ENCODE assay signal across 8 mouse cellular contexts in the genomic region with DNA sequence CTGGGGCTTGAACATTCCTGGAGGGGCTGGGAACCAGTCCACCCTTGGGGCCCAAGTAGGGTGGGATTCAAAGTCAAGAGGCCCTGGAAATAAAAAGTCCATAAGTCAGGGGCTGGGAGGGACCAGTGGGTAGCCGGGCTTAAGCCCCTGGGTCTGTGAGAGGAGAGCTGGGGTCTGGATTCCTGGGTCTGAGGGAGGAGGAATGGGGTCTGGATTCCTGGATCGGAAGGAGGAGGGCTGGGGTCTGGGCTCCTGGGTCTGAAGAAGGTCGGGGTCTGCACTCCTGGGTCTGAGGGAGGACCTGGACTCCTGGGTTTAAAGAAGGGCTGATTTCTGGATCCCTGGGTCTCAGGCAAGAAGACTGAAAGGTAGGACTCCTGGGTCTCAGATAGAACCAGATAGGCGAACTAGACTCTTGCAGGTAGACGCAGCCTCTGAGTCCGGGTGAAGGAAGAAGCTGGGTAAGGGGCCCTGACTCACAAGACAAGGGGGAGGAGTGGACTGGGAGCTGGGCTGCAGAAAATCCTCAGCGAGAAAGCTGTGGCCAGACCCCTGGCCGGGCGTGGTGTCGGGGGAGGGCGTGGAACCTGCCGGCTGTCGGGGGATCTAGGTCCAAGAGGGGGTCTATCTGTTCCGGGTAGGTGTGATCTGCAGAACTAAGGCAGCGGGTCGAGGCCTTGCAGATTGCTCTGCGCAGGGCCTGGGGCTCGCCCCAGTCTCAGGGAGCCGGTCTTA. TPM values are rescaled to one million over a fixed set of nuclear protein-coding genes. Genes with fewer than 3 reads are reported as not detected.
DNase-seq lines count a peak whose midpoint lies in the region; ATAC-seq and TF ChIP-seq lines count a peak whose summit lies in the region.

No protein-coding gene starts in this region.

- peak; percentile 58 for ATAC-seq in forebrain, postnatal 0 days
- ATAC-seq in liver, embryonic 14.5 days (ENCODE audit: insufficient read depth): no peak; the same call in 1 of the 2 replicates

- TF ChIP-seq EP300 in CH12.LX (IDR thresholded peaks at IDR 0.05; ENCODE audit: low read length): no peak
- TF ChIP-seq EP300 in liver, embryonic 14.5 days (IDR thresholded peaks at IDR 0.05; ENCODE audit: low read depth): no peak

- peak overlapping the region; percentile 90 for H3K27ac ChIP-seq in gastrocnemius, adult 2 months
- H3K27ac ChIP-seq in CH12.LX (ENCODE audit: insufficient read depth, low read depth): no peak overlapping the region
- peak overlapping the region; percentile 81 for H3K27ac ChIP-seq in forebrain, postnatal 0 days (ENCODE audit: low read depth, low read length)
- no peak overlapping the region for H3K27ac ChIP-seq in liver, embryonic 14.5 days

- H3K36me3 ChIP-seq in CH12.LX (replicated peaks in 1 of 2; ENCODE audit: control insufficient read depth in 1 of 2, insufficient read depth in 1 of 2, low read length in 1 of 2): peaks cover 11 to 23% of the 10 kb centered on the region in 2 experiments
- H3K36me3 ChIP-seq in forebrain, postnatal 0 days (ENCODE audit: insufficient read depth): peaks cover 20% of the 10 kb centered on the region
- no peaks in the 10 kb centered on the region for H3K36me3 ChIP-seq in liver, embryonic 14.5 days (replicated peaks; ENCODE audit: control insufficient read depth, insufficient read depth, low read depth)

- in situ Hi-C loops in CH12.LX (cut with MboI; ENCODE audit: low pct_ligation_motif_present, low pct_unique_long_range_greater_than_20kb, low sequenced_read_pairs): no loop called here

- dilution Hi-C loops in CH12.LX (cut with MboI; ENCODE audit: extremely low pct_ligation_motif_present, extremely low pct_unique_long_range_greater_than_20kb, low sequenced_read_pairs): no loop called here

- intact Hi-C loops in gastrocnemius, adult 2 months (cut with DNase I): no loop called here
- intact Hi-C loops in left cerebral cortex, postnatal 4 days (cut with DNase I): no loop called here

- 5% methylated on average over 19 of the region's 19 CpGs for WGBS in forebrain, postnatal 0 days
- WGBS in liver, embryonic 14.5 days (ENCODE audit: insufficient replicate concordance): 6% methylated on average over 19 of the region's 19 CpGs

- H3K27me3 ChIP-seq in CH12.LX (replicated peaks): no peaks in the 10 kb centered on the region
- no peaks in the 10 kb centered on the region for H3K27me3 ChIP-seq in forebrain, postnatal 0 days (ENCODE audit: insufficient read depth, low read length)
- peaks cover 20% of the 10 kb centered on the region for H3K27me3 ChIP-seq in liver, embryonic 14.5 days (ENCODE audit: control insufficient read depth, insufficient read depth, low read length)

- peaks cover 0 to 13% of the 10 kb centered on the region in 2 experiments; a peak in 2 of 4 replicates for H3K4me1 ChIP-seq in CH12.LX (ENCODE audit: control insufficient read depth in 1 of 2, insufficient read depth in 2 of 2)
- H3K4me1 ChIP-seq in forebrain, postnatal 0 days (ENCODE audit: insufficient read depth): peaks cover 16% of the 10 kb centered on the region; the same call in 1 of the 2 replicates
- H3K4me1 ChIP-seq in liver, embryonic 14.5 days (replicated peaks; ENCODE audit: control insufficient read depth in 2 of 2, insufficient read depth in 2 of 2, low read length in 1 of 2): no peaks in the 10 kb centered on the region

- peaks cover 16% of the 10 kb centered on the region for H3K9me3 ChIP-seq in CH12.LX (replicated peaks; ENCODE audit: low read length)
- H3K9me3 ChIP-seq in forebrain, postnatal 0 days (ENCODE audit: low read length): no peaks in the 10 kb centered on the region
- H3K9me3 ChIP-seq in liver, embryonic 14.5 days (ENCODE audit: control insufficient read depth, low read length): no peaks in the 10 kb centered on the region

- H3K9ac ChIP-seq in CH12.LX (ENCODE audit: insufficient read depth, low read depth): peak overlapping the region; percentile 91
- H3K9ac ChIP-seq in forebrain, postnatal 0 days: peak overlapping the region; percentile 88
- 0 out of 2 replicates have a peak overlapping the region, but pooled peaks have one; percentile 20 for H3K9ac ChIP-seq in liver, embryonic 14.5 days (replicated peaks)

- H3K79me2 ChIP-seq in CH12.LX (replicated peaks; ENCODE audit: control insufficient read depth, extremely low read depth, insufficient read depth, poor library complexity, severe bottlenecking): no peaks in the 10 kb centered on the region

- no peak for TF ChIP-seq CTCF in gastrocnemius, adult 2 months (IDR thresholded peaks at IDR 0.05)
- no peak for TF ChIP-seq CTCF in CH12.LX (conservative IDR thresholded peaks at IDR 0.05 in 1 of 2, IDR thresholded peaks at IDR 0.05 in 1 of 2; ENCODE audit: low read depth in 2 of 2, low read length in 2 of 2)
- no peak for TF ChIP-seq CTCF in forebrain, postnatal 0 days (IDR thresholded peaks at IDR 0.05; ENCODE audit: low read depth)
- TF ChIP-seq CTCF in liver, embryonic 14.5 days (IDR thresholded peaks at IDR 0.05; ENCODE audit: low read depth): no peak

- H3K4me3 ChIP-seq in gastrocnemius, adult 2 months: peak overlapping the region; percentile 91
- peak overlapping the region; percentile 74 to 77 (median 75) for H3K4me3 ChIP-seq in CH12.LX (replicated peaks in 1 of 3; ENCODE audit: low read depth in 2 of 3, low read length in 2 of 3, poor library complexity in 1 of 3)
- peak overlapping the region; percentile 83 for H3K4me3 ChIP-seq in forebrain, postnatal 0 days (ENCODE audit: low read depth, low read length)
- peak overlapping the region; percentile 54 to 55 for H3K4me3 ChIP-seq in liver, embryonic 14.5 days (ENCODE audit: insufficient read depth in 1 of 2, low read depth in 2 of 2, low read length in 2 of 2)

- no peak for TF ChIP-seq POLR2A in CH12.LX (IDR thresholded peaks at IDR 0.05; ENCODE audit: low read depth, low read length)

- peak overlapping the region; percentile 73 for H3K4me2 ChIP-seq in CH12.LX (ENCODE audit: insufficient read depth, low read depth, poor library complexity, severe bottlenecking)
- peak overlapping the region; percentile 52 for H3K4me2 ChIP-seq in forebrain, postnatal 0 days (ENCODE audit: low read depth)
- peak overlapping the region; percentile 54 for H3K4me2 ChIP-seq in liver, embryonic 14.5 days (ENCODE audit: low read depth)

- TF ChIP-seq RAD21 in CH12.LX (IDR thresholded peaks at IDR 0.05; ENCODE audit: low read depth, low read length): no peak

- DNase-seq in gastrocnemius, adult 2 months: no peak
- no peak for DNase-seq in gastrocnemius, adult 18-20 months (ENCODE audit: low spot score)
- no peak for DNase-seq in CH12.LX (ENCODE audit: extremely low read depth)
- no peak for DNase-seq in forebrain, postnatal 0 days
- DNase-seq in liver, embryonic 14.5 days (ENCODE audit: low read depth in 3 of 3, low spot score in 3 of 3): no peak
- no peak for DNase-seq in ovary, postnatal 36 days (ENCODE audit: low spot score)
- DNase-seq in left cerebral cortex, postnatal 4 days: no peak
- DNase-seq in gastrocnemius, postnatal 10 days: no peak

RNA-seq across cellular contexts. Expression of a gene that starts 0.5 kb away (rescaled TPM):
- 1 to 10 TPM; 8.8 to 9.5 TPM for total RNA-seq in gastrocnemius, adult 2 months (2021)
- 10 to 100 TPM in 1 of 2 experiments, 1 to 10 TPM in 1; 8.7 to 13.9 TPM for total RNA-seq in gastrocnemius, adult 18-20 months (2021)
- 2.8 and 3.4 TPM in 2 replicates for total RNA-seq in CH12.LX (2012; rRNA removed)
- 1.0 and 1.1 TPM in 2 replicates for total RNA-seq in CH12.LX (2014; rRNA removed)
- 8.5 and 11.3 TPM in 2 replicates for polyA plus RNA-seq in CH12.LX (2012; ENCODE audit: insufficient read length, low read depth)
- 34.6 and 34.7 TPM in 2 replicates for total RNA-seq in forebrain, postnatal 0 days (2014; rRNA removed)
- polyA plus RNA-seq in forebrain, postnatal 0 days (2015; fragmentation: Nextera tagmentation; extraction: Ambion mirVana): 36.7 and 42.6 TPM in 2 replicates
- polyA plus RNA-seq in liver, embryonic 14.5 days (2012; rRNA removed): 6.7 and 11.2 TPM in 2 replicates
- polyA plus RNA-seq in liver, embryonic 14.5 days (2014; fragmentation: Nextera tagmentation; extraction: Ambion mirVana): 2.8 and 4.0 TPM in 2 replicates
- total RNA-seq in left cerebral cortex, postnatal 4 days (2021): 10 to 100 TPM; 58.7 to 61.7 TPM
- 10 to 100 TPM; 15.2 to 18.2 TPM for total RNA-seq in gastrocnemius, postnatal 10 days (2021)

RNA-seq across cellular contexts. Expression of a gene that starts 18.8 kb away (rescaled TPM):
- total RNA-seq in gastrocnemius, adult 2 months (2021): 10 to 100 TPM in 1 of 2 experiments, 1 to 10 TPM in 1; 6.5 to 10.4 TPM
- total RNA-seq in gastrocnemius, adult 18-20 months (2021): 1 to 10 TPM; 8.0 to 8.5 TPM
- total RNA-seq in CH12.LX (2012; rRNA removed) (7.9 and 8.4 TPM in 2 replicates), CH12.LX (2014; rRNA removed) (3.1 and 4.4 TPM in 2 replicates)
- 2.3 and 2.8 TPM in 2 replicates for polyA plus RNA-seq in CH12.LX (2012; ENCODE audit: insufficient read length, low read depth)
- total RNA-seq in forebrain, postnatal 0 days (2014; rRNA removed): 4.6 and 6.4 TPM in 2 replicates
- polyA plus RNA-seq in forebrain, postnatal 0 days (2015; fragmentation: Nextera tagmentation; extraction: Ambion mirVana): 5.0 and 5.3 TPM in 2 replicates
- polyA plus RNA-seq in liver, embryonic 14.5 days (2012; rRNA removed): 9.1 and 9.5 TPM in 2 replicates
- polyA plus RNA-seq in liver, embryonic 14.5 days (2014; fragmentation: Nextera tagmentation; extraction: Ambion mirVana): 8.9 TPM in 2 replicates
- total RNA-seq in left cerebral cortex, postnatal 4 days (2021): 1 to 10 TPM; 3.9 to 5.0 TPM
- total RNA-seq in gastrocnemius, postnatal 10 days (2021): 1 to 10 TPM; 6.9 to 8.0 TPM

RNA-seq across cellular contexts. Expression of a gene that starts 19.1 kb away (rescaled TPM):
- total RNA-seq in gastrocnemius, adult 2 months (2021): 10 to 100 TPM; 23.2 to 23.3 TPM
- 10 to 100 TPM; 19.0 to 24.4 TPM for total RNA-seq in gastrocnemius, adult 18-20 months (2021)
- total RNA-seq in CH12.LX (2012; rRNA removed) (23.7 and 24.3 TPM in 2 replicates), CH12.LX (2014; rRNA removed) (13.5 and 18.4 TPM in 2 replicates)
- 37.1 and 40.8 TPM in 2 replicates for polyA plus RNA-seq in CH12.LX (2012; ENCODE audit: insufficient read length, low read depth)
- 30.0 and 33.9 TPM in 2 replicates for total RNA-seq in forebrain, postnatal 0 days (2014; rRNA removed)
- polyA plus RNA-seq in forebrain, postnatal 0 days (2015; fragmentation: Nextera tagmentation; extraction: Ambion mirVana): 26.9 and 28.6 TPM in 2 replicates
- polyA plus RNA-seq in liver, embryonic 14.5 days (2012; rRNA removed): 12.1 and 14.1 TPM in 2 replicates
- polyA plus RNA-seq in liver, embryonic 14.5 days (2014; fragmentation: Nextera tagmentation; extraction: Ambion mirVana): 10.7 and 13.2 TPM in 2 replicates
- 10 to 100 TPM; 28.0 to 31.4 TPM for total RNA-seq in left cerebral cortex, postnatal 4 days (2021)
- total RNA-seq in gastrocnemius, postnatal 10 days (2021): 10 to 100 TPM; 16.4 to 20.0 TPM

RNA-seq across cellular contexts. Expression of a gene that starts 19.9 kb away (rescaled TPM):
- not detected for total RNA-seq in gastrocnemius, adult 2 months (2021)
- not detected for total RNA-seq in gastrocnemius, adult 18-20 months (2021)
- not detected in 2 replicates for total RNA-seq in CH12.LX (2012; rRNA removed)
- 1.3 and 2.1 TPM in 2 replicates for total RNA-seq in CH12.LX (2014; rRNA removed)
- polyA plus RNA-seq in CH12.LX (2012; ENCODE audit: insufficient read length, low read depth): 5.2 and 6.3 TPM in 2 replicates
- not detected in 2 replicates for total RNA-seq in forebrain, postnatal 0 days (2014; rRNA removed)
- 3.1 TPM in 2 replicates for polyA plus RNA-seq in forebrain, postnatal 0 days (2015; fragmentation: Nextera tagmentation; extraction: Ambion mirVana)
- polyA plus RNA-seq in liver, embryonic 14.5 days (2012; rRNA removed): 0.03 and 0.10 TPM in 2 replicates
- polyA plus RNA-seq in liver, embryonic 14.5 days (2014; fragmentation: Nextera tagmentation; extraction: Ambion mirVana): 1.6 and 1.9 TPM in 2 replicates
- total RNA-seq in left cerebral cortex, postnatal 4 days (2021): not detected
- not detected for total RNA-seq in gastrocnemius, postnatal 10 days (2021)

RNA-seq across cellular contexts. Expression of a gene that starts 24.5 kb away (rescaled TPM):
- 1 to 10 TPM in 1 of 2 experiments, under 1 TPM in 1; 0.46 to 5.2 TPM for total RNA-seq in gastrocnemius, adult 2 months (2021)
- 10 to 100 TPM in 1 of 2 experiments, 1 to 10 TPM in 1; 1.8 to 15.5 TPM for total RNA-seq in gastrocnemius, adult 18-20 months (2021)
- total RNA-seq in CH12.LX (2012; rRNA removed) (not detected in 2 replicates), CH12.LX (2014; rRNA removed) (not detected in 2 replicates)
- polyA plus RNA-seq in CH12.LX (2012; ENCODE audit: insufficient read length, low read depth): not detected in 2 replicates
- 0.23 and 0.76 TPM in 2 replicates for total RNA-seq in forebrain, postnatal 0 days (2014; rRNA removed)
- polyA plus RNA-seq in forebrain, postnatal 0 days (2015; fragmentation: Nextera tagmentation; extraction: Ambion mirVana): 0.39 and 0.76 TPM in 2 replicates
- polyA plus RNA-seq in liver, embryonic 14.5 days (2012; rRNA removed): not detected in 2 replicates
- not detected in 2 replicates for polyA plus RNA-seq in liver, embryonic 14.5 days (2014; fragmentation: Nextera tagmentation; extraction: Ambion mirVana)
- total RNA-seq in left cerebral cortex, postnatal 4 days (2021): 1 to 10 TPM; 1.4 to 1.5 TPM
- total RNA-seq in gastrocnemius, postnatal 10 days (2021): under 1 TPM in 1 of 2 experiments, not detected in 1; 0.28 TPM

Comparison
In these comparisons a context has a peak if more than half of its experiments do, and no peak if none do; other contexts are left out.
1. H3K27ac ChIP-seq: peak in gastrocnemius, adult 2 months (single experiment) and forebrain, postnatal 0 days (single experiment); none in CH12.LX (single experiment) and liver, embryonic 14.5 days (single experiment).
2. H3K9ac ChIP-seq: peak in every context shown above with its lines; median percentile 91 in CH12.LX; 88 in forebrain, postnatal 0 days; 20 in liver, embryonic 14.5 days.
3. Peak in every context shown above with its lines, with median percentiles within 50 percentile points of each other: H3K4me3 ChIP-seq and H3K4me2 ChIP-seq.